ENCODE assay signal across 24 mouse cellular contexts in the genomic region with DNA sequence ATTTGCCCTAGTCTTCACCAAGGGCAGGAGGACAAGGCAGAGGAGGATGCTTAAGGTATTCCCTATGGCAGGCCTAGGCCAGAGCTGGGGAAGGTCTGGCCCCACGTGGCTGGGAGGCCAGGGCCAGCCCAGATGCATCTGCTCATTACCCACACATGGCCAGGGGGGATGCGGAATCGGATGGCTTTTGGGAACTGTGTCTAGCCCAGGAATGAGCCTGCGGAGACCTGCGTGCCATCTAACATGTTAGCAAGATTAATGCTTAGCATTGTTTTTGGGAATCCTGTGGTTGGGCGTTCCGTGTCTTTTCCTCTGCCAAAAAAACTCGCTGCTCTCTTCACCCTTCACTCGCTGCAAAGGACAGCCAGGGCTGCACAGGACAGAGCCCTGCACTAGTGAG. TPM values are rescaled to one million over a fixed set of nuclear protein-coding genes. Genes with fewer than 3 reads are reported as not detected.
DNase-seq lines count a peak whose midpoint lies in the region; ATAC-seq lines count a peak whose summit lies in the region.
"Had no signal": no experiment of that assay in that cellular context is flagged by ENCODE, and none has a peak within 500 bp of the region (broad histone marks: within the 10 kb centered on the region; RNA-seq: fewer than 3 reads in every experiment).

No protein-coding gene starts in this region.

- peaks cover 36% of the 10 kb centered on the region for H3K27me3 ChIP-seq in hindbrain, embryonic 12.5 days
- H3K27me3 ChIP-seq in hindbrain, embryonic 10.5 days (ENCODE audit: insufficient read depth, poor library complexity, severe bottlenecking), result peaks cover 88% of the 10 kb centered on the region
- peaks cover 20% of the 10 kb centered on the region for H3K27me3 ChIP-seq in embryonic facial prominence, embryonic 15.5 days

- ATAC-seq in hindbrain, embryonic 12.5 days (ENCODE audit: low FRiP score), result no peak
- ATAC-seq in embryonic facial prominence, embryonic 15.5 days (ENCODE audit: insufficient number of reproducible peaks, low FRiP score, low TSS enrichment, low read depth), result peak; percentile 49; the same call in 1 of the 2 replicates
- ATAC-seq: intestine, postnatal 0 days; Patski had no signal

- WGBS in hindbrain, embryonic 12.5 days, result 72% methylated on average over 9 of the region's 9 CpGs
- WGBS in hindbrain, embryonic 10.5 days, result 81% methylated on average over 9 of the region's 9 CpGs
- 28% methylated on average over 9 of the region's 9 CpGs for WGBS in embryonic facial prominence, embryonic 15.5 days

- H3K9me3 ChIP-seq in hindbrain, embryonic 12.5 days (replicated peaks), result no peaks in the 10 kb centered on the region; the same call in 1 of the 2 replicates
- H3K9me3 ChIP-seq in hindbrain, embryonic 10.5 days, result no peaks in the 10 kb centered on the region
- H3K9me3 ChIP-seq in embryonic facial prominence, embryonic 15.5 days (replicated peaks), result no peaks in the 10 kb centered on the region
- H3K9me3 ChIP-seq: forebrain, embryonic 10.5 days; forebrain, embryonic 13.5 days had no signal

- H3K4me2 ChIP-seq in hindbrain, embryonic 12.5 days (replicated peaks), result no peak overlapping the region
- H3K4me2 ChIP-seq in embryonic facial prominence, embryonic 15.5 days (replicated peaks), result no peak overlapping the region
- H3K4me2 ChIP-seq: forebrain, embryonic 13.5 days; heart, embryonic 11.5 days had no signal

- no peak overlapping the region for H3K4me3 ChIP-seq in hindbrain, embryonic 12.5 days
- H3K4me3 ChIP-seq in hindbrain, embryonic 10.5 days, result no peak overlapping the region
- no peak overlapping the region for H3K4me3 ChIP-seq in embryonic facial prominence, embryonic 15.5 days (replicated peaks)
- H3K4me3 ChIP-seq: erythroblast, embryonic 14.5 days; forebrain, embryonic 10.5 days; forebrain, embryonic 13.5 days had no signal

- DNase-seq in hindbrain, embryonic 10.5 days (ENCODE audit: low spot score), result no peak
- DNase-seq in lung, postnatal 10 days, result peak; percentile 25
- no peak for DNase-seq in lung, postnatal 4 days
- DNase-seq in Muller cell, postnatal 12 days (ENCODE audit: inconsistent ontology term), result peak; percentile 57
- DNase-seq in heart, adult 18-20 months, result no peak
- no peak for DNase-seq in layer of hippocampus, postnatal 14 days (ENCODE audit: low spot score in 2 of 2)
- DNase-seq: adrenal gland, postnatal 14 days; cerebellum, adult 11 months; cerebellum, adult 2 months; cerebellum, adult 9-11 months; cerebellum, postnatal 25 days; gastrocnemius, postnatal 10 days; gastrocnemius, postnatal 36 days had no signal

- 0 out of 2 replicates have a peak overlapping the region, but pooled peaks have one; percentile 23 for H3K9ac ChIP-seq in hindbrain, embryonic 12.5 days
- H3K9ac ChIP-seq in embryonic facial prominence, embryonic 15.5 days, result no peak overlapping the region
- H3K9ac ChIP-seq: forebrain, embryonic 13.5 days had no signal

- no peak overlapping the region for H3K27ac ChIP-seq in hindbrain, embryonic 12.5 days
- no peak overlapping the region for H3K27ac ChIP-seq in hindbrain, embryonic 10.5 days
- peak overlapping the region; percentile 66; the same call in 1 of the 2 replicates for H3K27ac ChIP-seq in embryonic facial prominence, embryonic 15.5 days (replicated peaks)
- H3K27ac ChIP-seq: forebrain, embryonic 10.5 days; forebrain, embryonic 13.5 days had no signal

- peaks cover 11% of the 10 kb centered on the region for H3K4me1 ChIP-seq in hindbrain, embryonic 12.5 days
- H3K4me1 ChIP-seq in hindbrain, embryonic 10.5 days (replicated peaks), result peaks cover 11% of the 10 kb centered on the region
- peaks cover 26% of the 10 kb centered on the region for H3K4me1 ChIP-seq in embryonic facial prominence, embryonic 15.5 days
- H3K4me1 ChIP-seq: forebrain, embryonic 13.5 days had no signal

- no peaks in the 10 kb centered on the region for H3K36me3 ChIP-seq in hindbrain, embryonic 12.5 days
- H3K36me3 ChIP-seq in hindbrain, embryonic 10.5 days, result no peaks in the 10 kb centered on the region
- H3K36me3 ChIP-seq in embryonic facial prominence, embryonic 15.5 days, result no peaks in the 10 kb centered on the region
- H3K36me3 ChIP-seq: forebrain, embryonic 10.5 days had no signal

RNA-seq across cellular contexts. Expression of a gene that starts 26.1 kb away (rescaled TPM):
- 2.0 and 3.2 TPM in 2 replicates for polyA plus RNA-seq in hindbrain, embryonic 12.5 days (2016; fragmentation: Nextera tagmentation; extraction: Ambion mirVana)
- 3.9 and 4.9 TPM in 2 replicates for polyA plus RNA-seq in hindbrain, embryonic 10.5 days (2016; fragmentation: Nextera tagmentation; extraction: Ambion mirVana)
- 9.9 and 10.1 TPM in 2 replicates for polyA plus RNA-seq in embryonic facial prominence, embryonic 15.5 days (2015; fragmentation: Nextera tagmentation; extraction: Ambion mirVana)
- total RNA-seq in heart, adult 18-20 months (2021), result under 1 TPM; 0.15 to 0.31 TPM
- total RNA-seq in layer of hippocampus, postnatal 14 days (2021), result 1 to 10 TPM in 1 of 2 experiments, under 1 TPM in 1; 0.92 to 1.5 TPM
- total RNA-seq: common myeloid progenitor, adult 5-6 weeks; gastrocnemius, postnatal 36 days; granulocyte monocyte progenitor cell, adult 5-6 weeks; hematopoietic stem cell, adult 5-6 weeks had no signal
- polyA plus RNA-seq: erythroblast, embryonic 14.5 days had no signal

RNA-seq across cellular contexts. Expression of a gene that starts 50.1 kb away (rescaled TPM):
- 60.0 and 69.3 TPM in 2 replicates for polyA plus RNA-seq in hindbrain, embryonic 12.5 days (2016; fragmentation: Nextera tagmentation; extraction: Ambion mirVana)
- 60.5 and 68.2 TPM in 2 replicates for polyA plus RNA-seq in hindbrain, embryonic 10.5 days (2016; fragmentation: Nextera tagmentation; extraction: Ambion mirVana)
- polyA plus RNA-seq in embryonic facial prominence, embryonic 15.5 days (2015; fragmentation: Nextera tagmentation; extraction: Ambion mirVana), result 58.2 and 61.3 TPM in 2 replicates
- total RNA-seq in heart, adult 18-20 months (2021), result 10 to 100 TPM; 12.7 to 13.0 TPM
- total RNA-seq in layer of hippocampus, postnatal 14 days (2021), result 10 to 100 TPM; 35.6 to 35.9 TPM

RNA-seq across cellular contexts. Expression of a gene that starts 57.9 kb away (rescaled TPM):
- 22.7 and 25.4 TPM in 2 replicates for polyA plus RNA-seq in hindbrain, embryonic 12.5 days (2016; fragmentation: Nextera tagmentation; extraction: Ambion mirVana)
- 7.0 and 13.7 TPM in 2 replicates for polyA plus RNA-seq in hindbrain, embryonic 10.5 days (2016; fragmentation: Nextera tagmentation; extraction: Ambion mirVana)
- polyA plus RNA-seq in embryonic facial prominence, embryonic 15.5 days (2015; fragmentation: Nextera tagmentation; extraction: Ambion mirVana), result 2.3 and 5.6 TPM in 2 replicates
- total RNA-seq in heart, adult 18-20 months (2021), result 1 to 10 TPM; 1.7 to 1.9 TPM
- 1 to 10 TPM in 1 of 2 experiments, under 1 TPM in 1; 0.95 to 1.6 TPM for total RNA-seq in layer of hippocampus, postnatal 14 days (2021)
- total RNA-seq: common myeloid progenitor, adult 5-6 weeks; granulocyte monocyte progenitor cell, adult 5-6 weeks; hematopoietic stem cell, adult 5-6 weeks had no signal
- polyA plus RNA-seq: erythroblast, embryonic 14.5 days had no signal

Comparison
In these comparisons a context has a peak if more than half of its experiments do, and no peak if none do; other contexts are left out.
1. DNase-seq: peak in lung, postnatal 10 days (single experiment) and Muller cell, postnatal 12 days (single experiment); none in hindbrain, embryonic 10.5 days (single experiment), lung, postnatal 4 days (0 of 2), heart, adult 18-20 months (0 of 2) and layer of hippocampus, postnatal 14 days (0 of 2).